In the genomic region with DNA sequence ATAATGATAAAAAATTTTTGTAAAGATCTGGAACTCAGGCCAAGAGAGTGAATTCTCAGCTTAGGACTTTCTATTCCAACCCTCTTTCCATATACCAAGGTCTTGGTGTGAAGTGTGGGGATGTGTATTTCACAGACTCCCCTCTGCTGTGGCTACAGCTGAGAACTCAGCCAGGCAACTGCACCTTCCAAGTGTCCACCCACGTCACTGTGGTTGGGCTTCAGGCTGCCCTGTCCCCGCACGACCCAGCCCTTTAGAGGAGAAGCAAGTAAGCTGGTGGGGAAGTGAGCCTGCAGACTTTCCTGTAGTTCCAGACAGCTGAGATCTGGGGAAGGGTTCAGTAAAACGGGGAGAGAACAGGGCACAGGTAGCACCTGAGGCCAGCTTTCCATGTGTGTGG, we compare ENCODE assay signal across 16 mouse cellular contexts.
"Had no signal": no experiment of that assay in that cellular context is flagged by ENCODE, and none has a peak within 500 bp of the region (broad histone marks: within the 10 kb centered on the region; RNA-seq: fewer than 3 reads in every experiment).

No protein-coding gene starts in this region.

- H3K4me2 ChIP-seq: liver, embryonic 13.5 days; midbrain, embryonic 11.5 days; midbrain, embryonic 15.5 days; neural tube, embryonic 13.5 days had no signal

- H3K9ac ChIP-seq: liver, embryonic 13.5 days; midbrain, embryonic 15.5 days; neural tube, embryonic 13.5 days had no signal

- H3K27me3 ChIP-seq: liver, embryonic 13.5 days; midbrain, embryonic 15.5 days; neural tube, embryonic 13.5 days had no signal

- ATAC-seq: midbrain, embryonic 15.5 days had no signal

- DNase-seq: kidney, adult 2 months; kidney, postnatal 25 days; liver, embryonic 13.5 days; lung, adult 2 months; lung, postnatal 14 days; lung, postnatal 4 days; right cerebral cortex, postnatal 4 days; thymus, adult 2 months; thymus, postnatal 14 days; thymus, postnatal 4 days had no signal

- H3K9me3 ChIP-seq: liver, embryonic 13.5 days; midbrain, embryonic 15.5 days; neural tube, embryonic 13.5 days had no signal

- H3K4me3 ChIP-seq: liver, embryonic 13.5 days; midbrain, embryonic 15.5 days; myocyte; neural tube, embryonic 13.5 days had no signal

- H3K27ac ChIP-seq: kidney, postnatal 0 days; liver, embryonic 13.5 days; neural tube, embryonic 13.5 days; stomach, postnatal 0 days had no signal
